Mouse (Mus musculus) hindbrain, embryonic 14.5 days (tissue): ENCODE measurements at regions not wholly inside any gene's neighbourhood (a gene's known extent, or its start where the extent isn't known, plus 50 kb on each side); places are given as distances from the start of the nearest gene placed in this dataset.

ENCODE experiments used
- ATAC-seq: fragments of 200-750 bp; cut with Nextera tagmentation; 2 replicates; pipeline ENCODE4 v1.8.0; 2017; ENCODE audit warnings: moderate number of reproducible peaks, mild to moderate bottlenecking, moderate TSS enrichment, moderate library complexity; ENCODE audit not compliant: low FRiP score
- DNase-seq: peaks from one replicate; pipeline ENCODE4 v3.0.0-alpha.2; 2015; ENCODE audit warnings: low spot score
- H3K27ac ChIP-seq: fragments of 300-500 bp; sonication (generic); 2 replicates; pipeline ENCODE4 v1.5.1; 2014; ENCODE audit warnings: mild to moderate bottlenecking, moderate library complexity
- H3K27me3 ChIP-seq: fragments of 300-500 bp; sonication (generic); 2 replicates; pipeline ENCODE4 v1.6.1; 2014; ENCODE audit warnings: mild to moderate bottlenecking, low read length, mixed read lengths; ENCODE audit not compliant: control insufficient read depth, insufficient read depth
- H3K36me3 ChIP-seq: fragments of 300-500 bp; sonication (generic); replicated peaks from 2 replicates; pipeline ENCODE4 v1.6.1; 2014; ENCODE audit not compliant: control insufficient read depth, insufficient read depth
- H3K4me1 ChIP-seq: fragments of 300-500 bp; sonication (generic); replicated peaks from 2 replicates; pipeline ENCODE4 v1.6.1; 2014; ENCODE audit warnings: antibody characterized with exemption, low read length, mixed read lengths; ENCODE audit not compliant: control insufficient read depth, insufficient read depth
- H3K4me2 ChIP-seq: fragments of 300-500 bp; sonication (generic); replicated peaks from 2 replicates; pipeline ENCODE4 v1.6.1; 2014; ENCODE audit warnings: mild to moderate bottlenecking, moderate library complexity
- H3K4me3 ChIP-seq: fragments of 300-500 bp; sonication (generic); replicated peaks from 2 replicates; pipeline ENCODE4 v1.5.1; 2014; ENCODE audit warnings: mild to moderate bottlenecking, low read length
- H3K9ac ChIP-seq: fragments of 300-500 bp; sonication (generic); 2 replicates; pipeline ENCODE4 v1.6.1; 2014
- H3K9me3 ChIP-seq: fragments of 300-500 bp; sonication (generic); 2 replicates; pipeline ENCODE4 v1.6.1; 2016; ENCODE audit warnings: low read length; ENCODE audit not compliant: control insufficient read depth
- WGBS: fragments of 180-500 bp; shearing (Covaris S2); extraction: QIAGEN DNeasy Blood & Tissue Kit; methylation state at CpG from one replicate; pipeline ENCODE4 v1.1.7; 2014; 5-methylcytosine and 5-hydroxymethylcytosine counted together

- DNase-seq (no peak), ATAC-seq (no peak)
- no peaks in the 10 kb centered on the region for H3K4me1 ChIP-seq
- H3K27me3 ChIP-seq, result no peaks in the 10 kb centered on the region
- no peak overlapping the region for H3K27ac ChIP-seq
- H3K9ac ChIP-seq, result no peak overlapping the region
- no peaks in the 10 kb centered on the region for H3K36me3 ChIP-seq
- no peak overlapping the region for H3K4me2 ChIP-seq
- no peak overlapping the region for H3K4me3 ChIP-seq
- no peaks in the 10 kb centered on the region for H3K9me3 ChIP-seq
- WGBS, result 86% methylated on average over 5 of the region's 5 CpGs
These were observed 90.1 kb upstream of the Tbl1xr1 start for GRCm38 (mm10) chr3:21986164-21986892.

GRCm38 (mm10) chr3:21986893-21987250, 89.6 kb upstream of the Tbl1xr1 start:
- no peak overlapping the region for H3K4me2 ChIP-seq
- no peaks in the 10 kb centered on the region for H3K36me3 ChIP-seq
- H3K4me3 ChIP-seq, result no peak overlapping the region
- H3K9me3 ChIP-seq, result no peaks in the 10 kb centered on the region
- no peaks in the 10 kb centered on the region for H3K27me3 ChIP-seq
- no peak for ATAC-seq
- WGBS, result 94% methylated on average over 2 of the region's 2 CpGs
- H3K9ac ChIP-seq, result no peak overlapping the region
- H3K4me1 ChIP-seq, result no peaks in the 10 kb centered on the region
- no peak for DNase-seq
- no peak overlapping the region for H3K27ac ChIP-seq

GRCm38 (mm10) chr3:21987455-21988009, 88.9 kb upstream of the Tbl1xr1 start:
- H3K4me1 ChIP-seq, result no peaks in the 10 kb centered on the region
- WGBS, result 95% methylated on average over 5 of the region's 5 CpGs
- no peaks in the 10 kb centered on the region for H3K9me3 ChIP-seq
- H3K4me3 ChIP-seq, result no peak overlapping the region
- H3K9ac ChIP-seq, result no peak overlapping the region
- H3K27me3 ChIP-seq, result no peaks in the 10 kb centered on the region
- no peak overlapping the region for H3K4me2 ChIP-seq
- ATAC-seq, result no peak
- H3K27ac ChIP-seq, result no peak overlapping the region
- no peaks in the 10 kb centered on the region for H3K36me3 ChIP-seq
- no peak for DNase-seq

- Histone ChIP-seq H3K9ac (no peak overlapping the region), H3K4me3 (no peak overlapping the region), H3K4me1 (no peaks in the 10 kb centered on the region), H3K36me3 (no peaks in the 10 kb centered on the region), H3K9me3 (no peaks in the 10 kb centered on the region), H3K4me2 (no peak overlapping the region), H3K27ac (no peak overlapping the region), H3K27me3 (no peaks in the 10 kb centered on the region)
- ATAC-seq (no peak), DNase-seq (no peak)
- 91% methylated on average over 8 of the region's 8 CpGs for WGBS
These were observed 88.4 kb upstream of the Tbl1xr1 start for GRCm38 (mm10) chr3:21988010-21988531.

GRCm38 (mm10) chr3:21990526-21990925, 85.9 kb upstream of the Tbl1xr1 start:
- H3K36me3 ChIP-seq, result no peaks in the 10 kb centered on the region
- H3K27ac ChIP-seq, result no peak overlapping the region
- no peak overlapping the region for H3K4me2 ChIP-seq
- ATAC-seq, result no peak
- DNase-seq, result no peak
- H3K4me3 ChIP-seq, result no peak overlapping the region
- no peaks in the 10 kb centered on the region for H3K4me1 ChIP-seq
- 92% methylated on average over 4 of the region's 4 CpGs for WGBS
- no peaks in the 10 kb centered on the region for H3K9me3 ChIP-seq
- H3K27me3 ChIP-seq, result no peaks in the 10 kb centered on the region
- no peak overlapping the region for H3K9ac ChIP-seq

GRCm38 (mm10) chr3:21991681-21992152, 84.7 kb upstream of the Tbl1xr1 start:
- Histone ChIP-seq H3K27me3 (no peaks in the 10 kb centered on the region), H3K4me2 (no peak overlapping the region), H3K4me1 (no peaks in the 10 kb centered on the region), H3K4me3 (no peak overlapping the region), H3K9me3 (no peaks in the 10 kb centered on the region), H3K27ac (no peak overlapping the region), H3K9ac (no peak overlapping the region), H3K36me3 (no peaks in the 10 kb centered on the region)
- DNase-seq (no peak), ATAC-seq (no peak)
- WGBS, result 78% methylated on average over 9 of the region's 9 CpGs

- Histone ChIP-seq H3K27me3 (no peaks in the 10 kb centered on the region), H3K4me3 (no peak overlapping the region), H3K4me1 (no peaks in the 10 kb centered on the region), H3K27ac (no peak overlapping the region), H3K4me2 (no peak overlapping the region), H3K36me3 (no peaks in the 10 kb centered on the region), H3K9me3 (no peaks in the 10 kb centered on the region), H3K9ac (no peak overlapping the region)
- DNase-seq (no peak), ATAC-seq (no peak)
- 90% methylated on average over 5 of the region's 5 CpGs for WGBS
These were observed 84.2 kb upstream of the Tbl1xr1 start for GRCm38 (mm10) chr3:21992203-21992602.

- no peak overlapping the region for H3K4me3 ChIP-seq
- H3K27me3 ChIP-seq, result no peaks in the 10 kb centered on the region
- 85% methylated on average over 2 of the region's 2 CpGs for WGBS
- H3K4me2 ChIP-seq, result no peak overlapping the region
- H3K27ac ChIP-seq, result no peak overlapping the region
- no peak for DNase-seq
- no peaks in the 10 kb centered on the region for H3K4me1 ChIP-seq
- H3K9me3 ChIP-seq, result no peaks in the 10 kb centered on the region
- ATAC-seq, result no peak
- H3K9ac ChIP-seq, result no peak overlapping the region
- H3K36me3 ChIP-seq, result no peaks in the 10 kb centered on the region
These were observed 82.5 kb upstream of the Tbl1xr1 start for GRCm38 (mm10) chr3:21993961-21994360.

GRCm38 (mm10) chr3:21995566-21996391, 80.7 kb upstream of the Tbl1xr1 start:
- H3K9me3 ChIP-seq, result no peaks in the 10 kb centered on the region
- H3K9ac ChIP-seq, result no peak overlapping the region
- H3K27me3 ChIP-seq, result no peaks in the 10 kb centered on the region
- DNase-seq (no peak), ATAC-seq (no peak)
- H3K36me3 ChIP-seq, result no peaks in the 10 kb centered on the region
- no peak overlapping the region for H3K4me2 ChIP-seq
- H3K4me3 ChIP-seq, result no peak overlapping the region
- H3K27ac ChIP-seq, result no peak overlapping the region
- WGBS, result 77% methylated on average over 8 of the region's 8 CpGs
- H3K4me1 ChIP-seq, result no peaks in the 10 kb centered on the region
